Comparison of ENCODE assay signal across 24 mouse cellular contexts in the genomic region with DNA sequence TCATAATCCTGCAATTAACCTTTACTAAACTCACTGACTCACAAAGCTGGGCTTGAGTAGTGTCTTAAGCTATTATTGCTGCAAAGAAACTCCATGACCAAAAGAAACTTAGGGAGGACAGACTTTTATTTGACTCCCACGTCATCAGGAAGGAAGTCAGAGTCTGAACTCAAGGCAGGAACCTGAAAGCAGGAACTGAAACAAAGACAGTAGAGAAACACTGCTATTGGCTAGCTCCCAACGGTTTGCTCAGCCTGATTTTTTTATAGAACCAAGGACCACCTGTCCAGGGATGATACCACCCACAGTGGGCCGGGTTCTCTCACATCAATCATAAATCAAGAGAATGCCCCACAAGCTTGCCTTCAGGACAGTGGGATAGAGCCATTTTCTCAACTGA. TPM values are rescaled to one million over a fixed set of nuclear protein-coding genes. Genes with fewer than 3 reads are reported as not detected.
DNase-seq lines count a peak whose midpoint lies in the region; ATAC-seq and TF ChIP-seq lines count a peak whose summit lies in the region.
"Had no signal": no experiment of that assay in that cellular context is flagged by ENCODE, and none has a peak within 500 bp of the region (broad histone marks: within the 10 kb centered on the region; RNA-seq: fewer than 3 reads in every experiment).

No protein-coding gene starts in this region.

- no peak for DNase-seq in gastrocnemius, adult 2 months
- DNase-seq in gastrocnemius, adult 8-10 months (ENCODE audit: low spot score in 2 of 2) = no peak
- no peak for DNase-seq in liver, embryonic 11.5 days (ENCODE audit: low spot score)
- no peak for DNase-seq in urinary bladder, postnatal 10 days (ENCODE audit: low spot score)
- DNase-seq: adrenal gland, postnatal 36 days; cerebellum, adult 8-10 months; forebrain, postnatal 0 days; heart, postnatal 36 days; kidney, postnatal 4 days; layer of hippocampus, postnatal 36 days; thymus, adult 18-20 months had no signal

- TF ChIP-seq CTCF in gastrocnemius, adult 2 months (IDR thresholded peaks at IDR 0.05) = no peak

- intact Hi-C loops in gastrocnemius, adult 2 months (cut with DNase I) = no loop called here

- H3K4me3 ChIP-seq in gastrocnemius, adult 2 months = no peak overlapping the region
- H3K4me3 ChIP-seq in liver, embryonic 11.5 days (ENCODE audit: low read depth, low read length) = no peak overlapping the region
- H3K4me3 ChIP-seq in liver, embryonic 12.5 days = no peak overlapping the region
- H3K4me3 ChIP-seq in brown adipose tissue, adult 24 weeks (ENCODE audit: insufficient read depth, low read depth, low read length) = no peak overlapping the region
- H3K4me3 ChIP-seq: embryonic facial prominence, embryonic 13.5 days; heart, embryonic 13.5 days; limb, embryonic 15.5 days; lung, embryonic 15.5 days; neural tube, embryonic 12.5 days; stomach, embryonic 15.5 days had no signal

- peaks cover 38% of the 10 kb centered on the region for H3K4me1 ChIP-seq in liver, embryonic 11.5 days (replicated peaks; ENCODE audit: control insufficient read depth, insufficient read depth, low read length)
- peaks cover 43% of the 10 kb centered on the region for H3K4me1 ChIP-seq in liver, embryonic 12.5 days
- 0 out of 2 replicates have a peak, but pooled peaks cover 4% of the 10 kb centered on the region for H3K4me1 ChIP-seq in brown adipose tissue, adult 24 weeks (ENCODE audit: control insufficient read depth, insufficient read depth, insufficient read length, low read length)

- H3K9me3 ChIP-seq in liver, embryonic 11.5 days (ENCODE audit: control insufficient read depth, low read length) = no peaks in the 10 kb centered on the region
- H3K9me3 ChIP-seq in liver, embryonic 12.5 days (replicated peaks) = no peaks in the 10 kb centered on the region
- H3K9me3 ChIP-seq: limb, embryonic 15.5 days; lung, embryonic 15.5 days; neural tube, embryonic 12.5 days; stomach, embryonic 15.5 days had no signal

- H3K27me3 ChIP-seq in liver, embryonic 11.5 days (replicated peaks; ENCODE audit: control insufficient read depth, insufficient read depth, low read length) = no peaks in the 10 kb centered on the region
- H3K27me3 ChIP-seq in liver, embryonic 12.5 days (replicated peaks) = no peaks in the 10 kb centered on the region
- H3K27me3 ChIP-seq: embryonic facial prominence, embryonic 13.5 days; heart, embryonic 13.5 days; limb, embryonic 15.5 days; lung, embryonic 15.5 days; neural tube, embryonic 12.5 days; stomach, embryonic 15.5 days had no signal

- WGBS in liver, embryonic 11.5 days = 69% methylated on average over 3 of the region's 3 CpGs
- WGBS in liver, embryonic 12.5 days (ENCODE audit: insufficient replicate concordance) = 54% methylated on average over 3 of the region's 3 CpGs

- no peak for ATAC-seq in liver, embryonic 11.5 days (replicated peaks; ENCODE audit: low FRiP score)
- ATAC-seq in liver, embryonic 12.5 days = no peak
- ATAC-seq in megakaryocyte, adult 5-6 weeks (ENCODE audit: poor library complexity, severe bottlenecking) = peak; percentile 67
- ATAC-seq in activated CD4-positive, CD25-positive, alpha-beta regulatory T cell, adult 4 months = no peak
- ATAC-seq: forebrain, postnatal 0 days; hindbrain, embryonic 16.5 days; intestine, embryonic 16.5 days had no signal

- H3K27ac ChIP-seq in gastrocnemius, adult 2 months = peak overlapping the region; percentile 70
- peak overlapping the region; percentile 13; the same call in 1 of the 2 replicates for H3K27ac ChIP-seq in liver, embryonic 11.5 days (ENCODE audit: low read depth, low read length)
- no peak overlapping the region for H3K27ac ChIP-seq in liver, embryonic 12.5 days
- peak overlapping the region; percentile 53; the same call in 1 of the 2 replicates for H3K27ac ChIP-seq in brown adipose tissue, adult 24 weeks (replicated peaks; ENCODE audit: low read depth, low read length)
- H3K27ac ChIP-seq: embryonic facial prominence, embryonic 13.5 days; heart, embryonic 13.5 days; limb, embryonic 15.5 days; lung, embryonic 15.5 days; neural tube, embryonic 12.5 days; stomach, embryonic 15.5 days had no signal

- H3K36me3 ChIP-seq in liver, embryonic 11.5 days (ENCODE audit: control insufficient read depth, insufficient read depth, low read length) = no peaks in the 10 kb centered on the region
- no peaks in the 10 kb centered on the region for H3K36me3 ChIP-seq in liver, embryonic 12.5 days
- H3K36me3 ChIP-seq: embryonic facial prominence, embryonic 13.5 days; heart, embryonic 13.5 days; limb, embryonic 15.5 days; lung, embryonic 15.5 days; neural tube, embryonic 12.5 days; stomach, embryonic 15.5 days had no signal

- H3K4me2 ChIP-seq in liver, embryonic 11.5 days = no peak overlapping the region
- H3K4me2 ChIP-seq in liver, embryonic 12.5 days = no peak overlapping the region
- H3K4me2 ChIP-seq: embryonic facial prominence, embryonic 13.5 days; heart, embryonic 13.5 days; limb, embryonic 15.5 days; lung, embryonic 15.5 days; midbrain, embryonic 11.5 days; neural tube, embryonic 12.5 days; stomach, embryonic 15.5 days had no signal

- no peak overlapping the region for H3K9ac ChIP-seq in liver, embryonic 11.5 days (ENCODE audit: low read depth, low read length)
- H3K9ac ChIP-seq in liver, embryonic 12.5 days = no peak overlapping the region
- H3K9ac ChIP-seq: embryonic facial prominence, embryonic 13.5 days; forebrain, postnatal 0 days; heart, embryonic 13.5 days; limb, embryonic 15.5 days; lung, embryonic 15.5 days; neural tube, embryonic 12.5 days; stomach, embryonic 15.5 days had no signal

RNA-seq across cellular contexts. Expression of gene Fth1, which starts 28.0 kb away (rescaled TPM):
- 1,000 to 10,000 TPM; 2,168 to 2,432 TPM for total RNA-seq in gastrocnemius, adult 2 months (2021)
- total RNA-seq in gastrocnemius, adult 8-10 months (2022) = 1,000 to 10,000 TPM; 1,901 to 2,305 (median 2,120) TPM
- 3,796 and 3,887 TPM in 2 replicates for polyA plus RNA-seq in liver, embryonic 11.5 days (2014; fragmentation: Nextera tagmentation; extraction: Ambion mirVana)
- 5,199 and 5,262 TPM in 2 replicates for polyA plus RNA-seq in liver, embryonic 12.5 days (2016; fragmentation: Nextera tagmentation; extraction: Ambion mirVana)
- 4,010 and 5,287 TPM in 2 replicates for polyA plus RNA-seq in brown adipose tissue, adult 24 weeks (2012; ENCODE audit: insufficient read depth, insufficient read length, missing spikeins)
- total RNA-seq in megakaryocyte, adult 5-6 weeks (2015) = 1,271 and 1,296 TPM in 2 replicates
- total RNA-seq in megakaryocyte, adult 5-6 weeks (2017) = 513 and 615 TPM in 2 replicates
- 1,000 to 10,000 TPM; 1,834 to 2,304 TPM for polyA plus RNA-seq in activated CD4-positive, CD25-positive, alpha-beta regulatory T cell, adult 4 months (2017; shearing (Covaris generic))

RNA-seq across cellular contexts. Expression of gene Best1, which starts 49.0 kb away (rescaled TPM):
- total RNA-seq in gastrocnemius, adult 2 months (2021) = under 1 TPM; 0.28 to 0.46 TPM
- under 1 TPM in 3 of 4 experiments, not detected in 1; 0.39 to 0.46 (median 0.45) TPM for total RNA-seq in gastrocnemius, adult 8-10 months (2022)
- polyA plus RNA-seq in liver, embryonic 11.5 days (2014; fragmentation: Nextera tagmentation; extraction: Ambion mirVana) = 0.31 and 0.59 TPM in 2 replicates
- polyA plus RNA-seq in liver, embryonic 12.5 days (2016; fragmentation: Nextera tagmentation; extraction: Ambion mirVana) = 0.17 and 0.32 TPM in 2 replicates
- not detected in 2 replicates for polyA plus RNA-seq in brown adipose tissue, adult 24 weeks (2012; ENCODE audit: insufficient read depth, insufficient read length, missing spikeins)
- not detected in 2 replicates for total RNA-seq in megakaryocyte, adult 5-6 weeks (2015)
- not detected in 2 replicates for total RNA-seq in megakaryocyte, adult 5-6 weeks (2017)
- not detected for polyA plus RNA-seq in activated CD4-positive, CD25-positive, alpha-beta regulatory T cell, adult 4 months (2017; shearing (Covaris generic))

RNA-seq across cellular contexts. Expression of gene Rab3il1, which starts 49.1 kb away (rescaled TPM):
- 1 to 10 TPM; 4.0 to 4.7 TPM for total RNA-seq in gastrocnemius, adult 2 months (2021)
- 1 to 10 TPM; 2.5 to 3.9 (median 3.3) TPM for total RNA-seq in gastrocnemius, adult 8-10 months (2022)
- polyA plus RNA-seq in liver, embryonic 11.5 days (2014; fragmentation: Nextera tagmentation; extraction: Ambion mirVana) = 133 and 137 TPM in 2 replicates
- polyA plus RNA-seq in liver, embryonic 12.5 days (2016; fragmentation: Nextera tagmentation; extraction: Ambion mirVana) = 189 and 191 TPM in 2 replicates
- 4.8 and 7.5 TPM in 2 replicates for polyA plus RNA-seq in brown adipose tissue, adult 24 weeks (2012; ENCODE audit: insufficient read depth, insufficient read length, missing spikeins)
- total RNA-seq in megakaryocyte, adult 5-6 weeks (2015) = 3.1 and 5.6 TPM in 2 replicates
- total RNA-seq in megakaryocyte, adult 5-6 weeks (2017) = 7.1 and 11.8 TPM in 2 replicates
- polyA plus RNA-seq in activated CD4-positive, CD25-positive, alpha-beta regulatory T cell, adult 4 months (2017; shearing (Covaris generic)) = 1 to 10 TPM in 1 of 2 experiments, not detected in 1; 1.2 TPM

RNA-seq across cellular contexts. Expression of gene Incenp, which starts 53.0 kb away (rescaled TPM):
- 1 to 10 TPM; 2.1 to 2.7 TPM for total RNA-seq in gastrocnemius, adult 2 months (2021)
- total RNA-seq in gastrocnemius, adult 8-10 months (2022) = 1 to 10 TPM; 1.5 to 4.6 (median 2.9) TPM
- polyA plus RNA-seq in liver, embryonic 11.5 days (2014; fragmentation: Nextera tagmentation; extraction: Ambion mirVana) = 116 and 118 TPM in 2 replicates
- polyA plus RNA-seq in liver, embryonic 12.5 days (2016; fragmentation: Nextera tagmentation; extraction: Ambion mirVana) = 157 and 159 TPM in 2 replicates
- polyA plus RNA-seq in brown adipose tissue, adult 24 weeks (2012; ENCODE audit: insufficient read depth, insufficient read length, missing spikeins) = 2.5 and 7.4 TPM in 2 replicates
- 204 and 205 TPM in 2 replicates for total RNA-seq in megakaryocyte, adult 5-6 weeks (2015)
- 85.5 and 116 TPM in 2 replicates for total RNA-seq in megakaryocyte, adult 5-6 weeks (2017)
- polyA plus RNA-seq in activated CD4-positive, CD25-positive, alpha-beta regulatory T cell, adult 4 months (2017; shearing (Covaris generic)) = 10 to 100 TPM; 30.3 to 31.9 TPM

Comparison
In these comparisons a context has a peak if more than half of its experiments do, and no peak if none do; other contexts are left out.
1. RNA of gene Rab3il1, which starts 49.1 kb away (polyA plus RNA-seq): 189 to 191 TPM in liver, embryonic 12.5 days and 133 to 137 TPM in liver, embryonic 11.5 days; 4.8 to 7.5 TPM in brown adipose tissue, adult 24 weeks and 1.2 TPM in activated CD4-positive, CD25-positive, alpha-beta regulatory T cell, adult 4 months; every median in the first group is over 10 times any median in the second.